Mouse (Mus musculus): Measurements from ENCODE around the gene Fgd3. TPM values are rescaled to one million over a fixed set of nuclear protein-coding genes. Genes with fewer than 3 reads are reported as not detected.

Gene Fgd3
- polyA plus RNA-seq, 1 experiment from 2014 or later, result 0.52 TPM

DNA sequence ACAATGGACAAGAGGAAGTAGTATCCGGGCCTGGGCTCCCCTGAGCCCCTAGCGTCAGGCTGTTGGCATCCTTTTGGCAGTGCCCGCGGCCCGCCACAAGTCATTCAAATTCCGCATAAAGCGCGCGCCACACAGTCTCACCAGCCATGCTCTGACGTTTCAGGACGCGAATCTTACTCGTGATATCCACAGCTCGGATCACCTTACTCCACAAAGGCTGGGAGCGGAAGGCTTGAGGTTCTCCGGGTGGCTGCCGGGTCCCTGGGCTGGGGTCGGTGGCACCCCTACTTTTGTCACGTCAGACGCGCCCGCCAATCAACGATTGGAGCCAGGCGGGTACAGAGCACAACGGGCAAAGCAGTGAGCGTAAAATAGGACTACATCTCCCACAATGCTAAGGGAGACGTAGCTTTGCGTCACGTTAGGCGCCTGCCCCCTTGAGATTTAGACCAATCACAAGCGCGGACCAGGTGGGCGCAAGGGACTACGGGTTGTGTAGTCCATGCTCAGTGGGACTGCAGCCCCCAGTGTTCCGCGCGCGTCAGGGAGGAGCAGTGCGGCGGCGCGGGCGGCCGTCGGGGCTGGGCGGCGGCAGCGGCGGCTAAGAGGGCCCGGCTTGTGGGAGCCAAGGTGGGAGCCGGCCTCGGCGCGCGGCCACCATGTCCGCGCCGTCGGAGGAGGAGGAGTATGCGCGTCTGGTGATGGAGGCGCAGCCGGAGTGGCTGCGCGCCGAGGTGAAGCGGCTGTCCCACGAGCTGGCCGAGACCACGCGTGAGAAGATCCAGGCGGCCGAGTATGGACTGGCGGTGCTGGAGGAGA lies 21.1 kb upstream of the Fgd3 start, which contains the start of gene Bicd2:
TSS of gene Bicd2 (plus strand) at position 574 of the 819 bp plus-strand sequence.
- Histone ChIP-seq H3K27ac (replicated peaks) (peak within 1 kb of the TSS; percentile 74), H3K36me3 (replicated peaks) (no peaks in the 10 kb centered on the region), H3K4me1 (replicated peaks) (peaks cover 62% of the 10 kb centered on the region), H3K9ac (peak within 1 kb of the TSS; percentile 93), H3K4me3 (replicated peaks) (peak within 1 kb of the TSS; percentile 91), H3K9me3 (replicated peaks) (no peaks in the 10 kb centered on the region), H3K27me3 (no peaks in the 10 kb centered on the region), H3K4me2 (peak within 1 kb of the TSS; percentile 94)
- under 1% methylated on average over 74 of the region's 74 CpGs for WGBS (ENCODE audit: insufficient replicate concordance)
- peak; percentile 98 for ATAC-seq (ENCODE audit: insufficient read depth)

- no peak overlapping the region for H3K9ac ChIP-seq
- H3K27me3 ChIP-seq, result no peaks in the 10 kb centered on the region
- H3K36me3 ChIP-seq (replicated peaks), result no peaks in the 10 kb centered on the region
- H3K27ac ChIP-seq (replicated peaks), result no peak overlapping the region
- no peak overlapping the region for H3K4me2 ChIP-seq
- H3K4me1 ChIP-seq (replicated peaks), result peaks cover 40% of the 10 kb centered on the region
- H3K4me3 ChIP-seq (replicated peaks), result no peak overlapping the region
- no peak for ATAC-seq (ENCODE audit: insufficient read depth)
- H3K9me3 ChIP-seq (replicated peaks), result no peaks in the 10 kb centered on the region
- WGBS (ENCODE audit: insufficient replicate concordance), result 66% methylated on average over 7 of the region's 7 CpGs
These were observed 18.9 kb upstream of the Fgd3 start for GRCm38 (mm10) chr13:49338893-49339546.

- no peaks in the 10 kb centered on the region for H3K36me3 ChIP-seq (replicated peaks)
- H3K4me1 ChIP-seq (replicated peaks), result peaks cover 18% of the 10 kb centered on the region
- no peak for ATAC-seq (ENCODE audit: insufficient read depth)
- no peaks in the 10 kb centered on the region for H3K9me3 ChIP-seq (replicated peaks)
- H3K9ac ChIP-seq, result no peak overlapping the region
- H3K27ac ChIP-seq (replicated peaks), result no peak overlapping the region
- H3K27me3 ChIP-seq, result no peaks in the 10 kb centered on the region
- H3K4me2 ChIP-seq, result no peak overlapping the region
- WGBS (ENCODE audit: insufficient replicate concordance), result 75% methylated on average over 12 of the region's 12 CpGs
- no peak overlapping the region for H3K4me3 ChIP-seq (replicated peaks)
These were observed 15.2 kb upstream of the Fgd3 start for GRCm38 (mm10) chr13:49335077-49335982.

DNA sequence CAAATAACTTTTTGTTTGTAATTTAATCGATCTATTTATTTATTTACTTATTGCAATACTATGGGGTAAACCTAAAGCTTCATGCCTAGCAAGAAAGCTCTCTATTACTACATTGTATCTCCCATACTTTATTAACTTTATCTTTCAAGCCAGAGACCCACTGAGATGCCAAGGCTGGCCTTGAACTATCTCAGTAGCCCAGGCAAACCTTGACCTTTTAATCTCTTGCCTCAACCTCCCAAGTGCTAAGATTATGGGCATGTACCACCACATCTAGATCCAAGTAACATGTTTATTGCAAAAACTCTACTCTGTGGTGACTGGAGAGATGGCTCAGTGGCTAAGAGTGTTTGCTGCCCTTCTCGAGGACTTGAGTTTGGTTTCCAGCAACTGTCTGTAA lies 13.1 kb upstream of the Fgd3 start:
- no peaks in the 10 kb centered on the region for H3K36me3 ChIP-seq (replicated peaks)
- WGBS (ENCODE audit: insufficient replicate concordance), result 36% methylated on average over 2 of the region's 2 CpGs
- ATAC-seq (ENCODE audit: insufficient read depth), result no peak

GRCm38 (mm10) chr13:49328101-49328500 lies 8.0 kb upstream of the Fgd3 start:
- no peak overlapping the region for H3K4me2 ChIP-seq
- H3K4me1 ChIP-seq (replicated peaks), result peaks cover 7% of the 10 kb centered on the region; the same call in 1 of the 2 replicates
- no peak overlapping the region for H3K4me3 ChIP-seq (replicated peaks)
- no peak for ATAC-seq (ENCODE audit: insufficient read depth)
- H3K9ac ChIP-seq, result no peak overlapping the region
- H3K36me3 ChIP-seq (replicated peaks), result no peaks in the 10 kb centered on the region
- H3K27me3 ChIP-seq, result no peaks in the 10 kb centered on the region
- no peaks in the 10 kb centered on the region for H3K9me3 ChIP-seq (replicated peaks)
- no peak overlapping the region for H3K27ac ChIP-seq (replicated peaks)
- 63% methylated on average over 4 of the region's 4 CpGs for WGBS (ENCODE audit: insufficient replicate concordance)

More for the DNA sequence above, 13.1 kb upstream of the Fgd3 start:
- H3K27ac ChIP-seq (replicated peaks), result no peak overlapping the region
- no peak overlapping the region for H3K4me2 ChIP-seq
- 0 out of 2 replicates have a peak, but pooled peaks cover 5% of the 10 kb centered on the region for H3K4me1 ChIP-seq (replicated peaks)
- H3K9me3 ChIP-seq (replicated peaks), result no peaks in the 10 kb centered on the region
- no peak overlapping the region for H3K4me3 ChIP-seq (replicated peaks)
- no peak overlapping the region for H3K9ac ChIP-seq
- H3K27me3 ChIP-seq, result no peaks in the 10 kb centered on the region

DNA sequence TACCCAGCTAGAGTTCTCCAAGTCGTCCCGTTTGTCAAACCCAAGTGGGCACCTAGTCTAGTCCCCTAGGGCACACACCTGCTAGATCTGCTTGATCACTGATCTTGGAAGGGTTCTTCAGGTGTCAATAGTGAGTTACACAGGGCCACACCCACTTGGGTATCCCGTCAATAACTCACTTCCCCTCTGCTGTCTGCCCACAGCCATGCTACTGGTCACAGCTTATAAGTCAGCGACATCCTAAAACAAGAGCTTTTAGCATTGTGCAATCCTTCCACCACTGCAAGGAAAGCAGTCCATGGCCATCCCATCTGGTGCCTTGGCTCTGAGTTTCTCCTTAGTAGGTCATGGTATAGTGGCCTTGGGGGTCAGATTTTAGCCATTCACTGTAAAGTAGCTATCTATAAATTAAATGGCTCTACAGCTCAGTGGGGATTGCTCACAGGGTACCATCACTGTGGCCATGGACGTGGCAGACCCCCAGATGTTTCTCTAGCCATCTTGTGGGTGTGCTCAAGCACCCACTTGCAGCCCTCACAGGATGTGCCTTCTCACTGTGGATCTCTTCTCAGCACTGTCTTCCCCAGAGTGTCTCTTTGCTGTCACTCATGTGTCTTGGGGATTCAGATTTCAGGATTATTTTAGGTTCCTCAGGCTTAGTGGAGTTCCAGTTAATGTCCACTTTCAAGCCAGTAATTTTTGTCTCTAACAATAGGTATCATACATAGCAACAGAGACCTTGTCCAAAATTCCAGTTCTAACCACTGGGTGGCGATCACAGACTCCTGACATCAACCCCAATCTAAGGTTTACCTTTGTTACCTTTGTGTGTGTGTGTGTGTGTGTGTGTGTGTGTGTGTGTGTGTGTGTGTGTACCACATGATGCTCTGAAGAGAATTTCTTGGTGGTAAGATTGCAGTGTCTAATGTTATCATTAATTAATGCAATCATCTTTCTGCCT lies 6.4 kb upstream of the Fgd3 start:
- no peaks in the 10 kb centered on the region for H3K36me3 ChIP-seq (replicated peaks)
- 35% methylated on average over 6 of the region's 6 CpGs for WGBS (ENCODE audit: insufficient replicate concordance)
- no peak overlapping the region for H3K27ac ChIP-seq (replicated peaks)
- no peaks in the 10 kb centered on the region for H3K9me3 ChIP-seq (replicated peaks)
- H3K4me1 ChIP-seq (replicated peaks), result peaks cover 7% of the 10 kb centered on the region; the same call in 1 of the 2 replicates
- ATAC-seq (ENCODE audit: insufficient read depth), result no peak
- no peak overlapping the region for H3K4me3 ChIP-seq (replicated peaks)
- no peak overlapping the region for H3K4me2 ChIP-seq
- H3K9ac ChIP-seq, result no peak overlapping the region
- 0 out of 2 replicates have a peak, but pooled peaks cover under 1% of the 10 kb centered on the region for H3K27me3 ChIP-seq

DNA sequence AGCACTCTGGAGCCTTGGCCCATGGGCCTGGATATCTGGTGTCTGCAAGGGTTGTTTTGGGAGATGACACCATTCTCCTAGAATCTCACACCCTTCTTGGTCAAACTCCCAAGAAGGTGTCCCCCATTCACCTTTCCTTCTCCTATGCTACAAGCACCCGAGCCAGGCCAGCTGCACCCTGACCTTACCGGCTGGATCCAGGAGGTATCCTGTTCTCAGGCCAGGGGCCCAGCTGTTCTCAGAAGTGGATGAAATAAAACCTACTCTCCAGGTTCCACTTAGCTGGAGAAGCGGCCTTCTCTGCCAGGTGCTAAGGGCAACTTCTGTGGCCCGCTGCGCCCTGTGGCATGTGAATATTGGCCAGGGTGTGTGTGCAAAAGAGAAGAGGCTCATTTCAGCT lies 4.8 kb upstream of the Fgd3 start:
- no peak for ATAC-seq (ENCODE audit: insufficient read depth)
- H3K4me1 ChIP-seq (replicated peaks), result peaks cover 7% of the 10 kb centered on the region; the same call in 1 of the 2 replicates
- no peaks in the 10 kb centered on the region for H3K36me3 ChIP-seq (replicated peaks)
- H3K27ac ChIP-seq (replicated peaks), result no peak overlapping the region
- H3K4me2 ChIP-seq, result no peak overlapping the region
- no peak overlapping the region for H3K9ac ChIP-seq
- no peak overlapping the region for H3K4me3 ChIP-seq (replicated peaks)
- no peaks in the 10 kb centered on the region for H3K9me3 ChIP-seq (replicated peaks)
- H3K27me3 ChIP-seq, result 0 out of 2 replicates have a peak, but pooled peaks cover 8% of the 10 kb centered on the region
- WGBS (ENCODE audit: insufficient replicate concordance), result 83% methylated on average over 5 of the region's 5 CpGs

DNA sequence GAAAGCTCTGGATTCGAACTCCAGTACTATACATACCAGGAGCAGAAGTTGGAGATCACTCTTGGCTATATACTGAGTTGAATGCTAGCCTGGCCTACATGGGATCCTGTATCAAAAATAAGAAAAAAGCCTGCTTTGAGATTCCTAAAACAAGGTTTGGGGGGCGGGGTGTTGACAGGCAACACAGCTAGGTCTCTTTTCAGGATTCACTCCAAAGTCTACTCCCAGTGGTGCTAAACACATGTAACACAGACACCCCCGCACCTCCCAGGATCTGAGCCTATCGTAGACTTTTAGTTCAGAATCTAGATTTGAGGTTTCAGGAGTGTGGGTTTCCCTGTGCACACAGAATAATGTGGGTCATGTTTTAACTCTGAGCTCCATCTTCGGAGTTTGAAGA lies 2.6 kb upstream of the Fgd3 start:
- H3K36me3 ChIP-seq (replicated peaks), result no peaks in the 10 kb centered on the region
- no peak overlapping the region for H3K9ac ChIP-seq
- H3K9me3 ChIP-seq (replicated peaks), result no peaks in the 10 kb centered on the region
- no peak overlapping the region for H3K27ac ChIP-seq (replicated peaks)
- H3K4me3 ChIP-seq (replicated peaks), result no peak overlapping the region
- H3K4me2 ChIP-seq, result no peak overlapping the region
- peaks cover 11% of the 10 kb centered on the region; the same call in 1 of the 2 replicates for H3K27me3 ChIP-seq
- WGBS (ENCODE audit: insufficient replicate concordance), result 53% methylated on average over 5 of the region's 5 CpGs
- no peak for ATAC-seq (ENCODE audit: insufficient read depth)
- peaks cover 7% of the 10 kb centered on the region; the same call in 1 of the 2 replicates for H3K4me1 ChIP-seq (replicated peaks)

GRCm38 (mm10) chr13:49322169-49322568 lies 2.1 kb upstream of the Fgd3 start:
- peaks cover 11% of the 10 kb centered on the region; the same call in 1 of the 2 replicates for H3K27me3 ChIP-seq
- H3K4me2 ChIP-seq, result no peak overlapping the region
- H3K4me3 ChIP-seq (replicated peaks), result no peak overlapping the region
- 31% methylated on average over 5 of the region's 5 CpGs for WGBS (ENCODE audit: insufficient replicate concordance)
- ATAC-seq (ENCODE audit: insufficient read depth), result no peak
- H3K27ac ChIP-seq (replicated peaks), result no peak overlapping the region
- no peaks in the 10 kb centered on the region for H3K9me3 ChIP-seq (replicated peaks)
- peaks cover 7% of the 10 kb centered on the region; the same call in 1 of the 2 replicates for H3K4me1 ChIP-seq (replicated peaks)
- no peaks in the 10 kb centered on the region for H3K36me3 ChIP-seq (replicated peaks)
- H3K9ac ChIP-seq, result no peak overlapping the region

DNA sequence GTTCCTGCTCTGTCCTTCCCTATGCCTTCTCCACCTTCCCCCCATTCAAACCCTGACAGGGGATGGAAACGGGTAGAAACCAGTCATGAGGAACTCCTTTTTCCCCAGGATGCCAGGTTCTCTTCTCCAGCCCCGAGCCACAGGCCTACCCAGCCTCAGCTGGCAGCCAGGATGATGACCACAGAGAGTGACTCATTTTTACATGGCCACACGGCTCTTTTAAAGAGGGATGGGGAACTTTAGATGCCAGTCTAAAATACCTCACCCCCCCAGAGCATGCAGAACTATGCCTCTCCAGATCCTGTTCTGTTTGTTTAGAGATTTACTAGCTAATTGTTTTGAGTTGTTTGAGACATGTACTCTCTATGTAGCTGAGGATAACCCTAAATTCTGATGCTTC lies 1.3 kb upstream of the Fgd3 start:
- peaks cover 11% of the 10 kb centered on the region; the same call in 1 of the 2 replicates for H3K27me3 ChIP-seq
- 27% methylated on average over 3 of the region's 3 CpGs for WGBS (ENCODE audit: insufficient replicate concordance)
- H3K9me3 ChIP-seq (replicated peaks), result no peaks in the 10 kb centered on the region
- no peak for ATAC-seq (ENCODE audit: insufficient read depth)
- no peak overlapping the region for H3K4me2 ChIP-seq
- H3K4me3 ChIP-seq (replicated peaks), result no peak overlapping the region
- peaks cover 5% of the 10 kb centered on the region; the same call in 1 of the 2 replicates for H3K4me1 ChIP-seq (replicated peaks)
- no peak overlapping the region for H3K9ac ChIP-seq
- H3K27ac ChIP-seq (replicated peaks), result no peak overlapping the region
- no peaks in the 10 kb centered on the region for H3K36me3 ChIP-seq (replicated peaks)
